Mouse (Mus musculus) cerebellum, adult 2 months (tissue): Measurements from ENCODE around the gene Camkmt.

ENCODE experiments used
- CTCF ChIP-seq: fragments of 200-500 bp; IDR thresholded peaks from 2 replicates; pipeline ENCODE4 v1.5.1; 2011; ENCODE audit warnings: low read depth, mild to moderate bottlenecking, control low read depth, low read length, moderate library complexity, borderline replicate concordance; ENCODE audit not compliant: insufficient read depth
- POLR2A ChIP-seq: fragments of 200-500 bp; IDR thresholded peaks from 2 replicates; pipeline ENCODE4 v1.6.1; 2011; ENCODE audit warnings: low read length, control low read depth, borderline replicate concordance; ENCODE audit not compliant: insufficient read depth

- TF ChIP-seq CTCF (no peak), POLR2A (no peak)
Observed at GRCm38 (mm10) chr17:85160786-85161185, 70.4 kb downstream of the Camkmt start.
